Mouse (Mus musculus): ENCODE data around the gene Tmem160.

Gene Tmem160

GRCm38 (mm10) chr7:16435088-16435487 lies 17.5 kb upstream of the Tmem160 start:
- DNase-seq (ENCODE audit: extremely low read depth, low read depth, low spot score) = no peak

- no peak for DNase-seq (ENCODE audit: extremely low read depth, low read depth, low spot score)
Measured at GRCm38 (mm10) chr7:16441241-16441640, 11.3 kb upstream of the Tmem160 start.

- no peak for DNase-seq (ENCODE audit: extremely low read depth, low read depth, low spot score)
Measured at GRCm38 (mm10) chr7:16451656-16452055, 923 bp upstream of the Tmem160 start.

GRCm38 (mm10) chr7:16453118-16453711 lies 636 bp downstream of the Tmem160 start:
- DNase-seq (ENCODE audit: extremely low read depth, low read depth, low spot score) = no peak

GRCm38 (mm10) chr7:16455016-16455415 lies 2.4 kb downstream of the Tmem160 start:
- DNase-seq (ENCODE audit: extremely low read depth, low read depth, low spot score) = no peak

DNA sequence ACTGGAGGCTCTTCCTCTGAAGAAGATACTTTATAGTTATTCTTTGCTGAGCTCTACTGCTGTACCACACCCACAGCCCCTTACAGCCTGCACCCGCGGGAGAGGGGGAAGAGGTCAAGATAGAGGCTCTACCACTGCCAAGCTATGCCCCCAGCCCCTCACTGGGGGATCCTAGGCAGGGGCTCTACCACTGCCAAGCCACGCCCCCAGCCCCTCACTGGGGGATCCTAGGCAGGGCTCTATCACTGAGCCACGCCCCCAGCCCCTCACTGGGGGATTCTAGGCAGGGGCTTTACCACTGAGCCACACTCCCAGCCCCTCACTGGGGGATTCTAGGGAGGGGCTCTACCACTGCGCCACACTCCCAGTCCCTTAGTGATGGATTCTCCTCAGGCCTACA lies 3.7 kb downstream of the Tmem160 start:
- no peak for DNase-seq (ENCODE audit: extremely low read depth, low read depth, low spot score)

- no peak for DNase-seq (ENCODE audit: extremely low read depth, low read depth, low spot score)
Measured at GRCm38 (mm10) chr7:16460566-16460965, 8.0 kb downstream of the Tmem160 start.

DNA sequence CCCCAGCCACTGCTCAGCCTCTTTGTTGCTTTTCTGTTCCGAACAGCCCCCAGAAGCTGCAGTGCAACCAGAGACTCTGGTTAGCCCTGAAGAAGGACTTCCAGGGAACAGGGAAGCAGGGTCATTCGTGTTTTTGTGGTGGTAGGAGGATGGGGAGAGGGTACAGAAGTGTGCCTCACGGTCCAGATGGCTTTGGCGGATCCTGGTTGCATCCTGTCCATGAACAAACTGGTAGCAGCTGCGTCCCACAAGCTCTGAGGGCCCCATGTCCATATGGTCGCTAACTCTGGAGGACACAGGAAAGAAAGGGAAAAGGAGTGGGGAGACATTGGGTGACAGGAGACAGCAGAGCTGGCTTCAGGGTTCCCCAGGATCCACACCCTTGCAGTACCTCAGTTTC lies 8.6 kb downstream of the Tmem160 start:
- no peak for DNase-seq (ENCODE audit: extremely low read depth, low read depth, low spot score)

- no peak for DNase-seq (ENCODE audit: extremely low read depth, low read depth, low spot score)
Measured at GRCm38 (mm10) chr7:16461705-16462104, 9.1 kb downstream of the Tmem160 start.

DNA sequence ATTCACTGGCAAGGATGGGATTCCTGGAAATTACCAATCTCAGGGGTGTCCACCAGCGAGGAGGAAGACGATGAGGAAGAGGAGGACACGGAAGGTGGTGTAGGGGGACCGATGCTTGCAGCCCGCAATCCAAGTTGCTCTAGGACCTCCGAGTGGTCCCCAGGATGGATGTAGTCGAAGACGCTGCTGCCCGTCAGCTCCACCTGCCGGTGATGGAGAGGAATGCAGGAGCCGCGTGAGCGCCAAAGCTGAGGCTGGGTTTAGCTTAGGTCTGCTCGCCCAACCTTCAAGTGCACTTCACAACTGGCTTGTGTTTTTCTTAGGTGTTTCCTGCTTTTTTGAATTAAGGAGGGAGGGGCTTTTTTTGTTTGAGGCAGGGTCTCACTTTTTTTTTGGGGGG lies 10.6 kb downstream of the Tmem160 start:
- no peak for DNase-seq (ENCODE audit: extremely low read depth, low read depth, low spot score)

DNA sequence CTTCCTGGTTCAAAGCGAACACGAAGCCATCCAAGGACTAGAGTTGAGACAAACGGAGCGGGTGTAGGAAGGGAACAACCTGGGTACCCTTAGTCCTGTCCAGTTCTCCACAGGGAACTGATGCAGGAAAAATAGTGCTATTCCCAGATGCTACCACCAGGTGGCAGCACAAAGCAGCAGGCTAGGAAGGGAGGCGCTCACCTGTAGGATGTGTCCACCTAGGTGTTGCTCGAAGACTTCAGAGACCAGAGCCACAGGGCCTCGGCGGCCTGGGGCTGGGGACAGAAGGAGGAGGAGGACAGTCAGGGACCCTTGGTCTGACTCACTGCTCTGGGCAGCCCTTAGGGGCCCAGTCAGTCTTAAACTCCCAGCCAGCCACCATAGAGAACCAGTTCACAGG lies 12.6 kb downstream of the Tmem160 start:
- DNase-seq (ENCODE audit: extremely low read depth, low read depth, low spot score) = no peak

DNA sequence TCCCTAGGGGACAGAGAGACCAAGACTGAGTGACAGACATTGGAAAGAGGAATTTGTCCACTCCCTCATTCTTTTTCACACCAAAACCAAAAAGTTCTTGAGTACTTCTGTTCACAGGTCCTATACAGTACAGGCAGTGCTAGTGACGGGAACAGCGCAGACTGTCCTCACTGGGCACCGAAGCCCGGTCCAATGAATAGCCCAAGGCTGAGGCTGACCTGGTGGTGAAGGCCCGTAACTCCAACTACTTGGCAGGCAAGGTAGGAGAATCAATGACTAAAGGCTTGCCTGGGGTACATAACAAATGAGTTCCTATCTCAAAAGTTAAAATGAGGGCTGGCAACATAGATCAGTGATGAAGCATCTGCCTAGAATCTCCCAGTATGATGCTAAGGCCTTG lies 13.0 kb downstream of the Tmem160 start:
- no peak for DNase-seq (ENCODE audit: extremely low read depth, low read depth, low spot score)

GRCm38 (mm10) chr7:16466565-16466964 lies 14.0 kb downstream of the Tmem160 start:
- DNase-seq (ENCODE audit: extremely low read depth, low read depth, low spot score) = no peak

GRCm38 (mm10) chr7:16468115-16468514 lies 15.5 kb downstream of the Tmem160 start:
- no peak for DNase-seq (ENCODE audit: extremely low read depth, low read depth, low spot score)

GRCm38 (mm10) chr7:16471549-16471948 lies 19.0 kb downstream of the Tmem160 start:
- DNase-seq (ENCODE audit: extremely low read depth, low read depth, low spot score) = no peak

GRCm38 (mm10) chr7:16472116-16472709 lies 19.6 kb downstream of the Tmem160 start:
- DNase-seq (ENCODE audit: extremely low read depth, low read depth, low spot score) = no peak

GRCm38 (mm10) chr7:16473847-16474246 lies 21.3 kb downstream of the Tmem160 start:
- DNase-seq (ENCODE audit: extremely low read depth, low read depth, low spot score) = no peak

DNA sequence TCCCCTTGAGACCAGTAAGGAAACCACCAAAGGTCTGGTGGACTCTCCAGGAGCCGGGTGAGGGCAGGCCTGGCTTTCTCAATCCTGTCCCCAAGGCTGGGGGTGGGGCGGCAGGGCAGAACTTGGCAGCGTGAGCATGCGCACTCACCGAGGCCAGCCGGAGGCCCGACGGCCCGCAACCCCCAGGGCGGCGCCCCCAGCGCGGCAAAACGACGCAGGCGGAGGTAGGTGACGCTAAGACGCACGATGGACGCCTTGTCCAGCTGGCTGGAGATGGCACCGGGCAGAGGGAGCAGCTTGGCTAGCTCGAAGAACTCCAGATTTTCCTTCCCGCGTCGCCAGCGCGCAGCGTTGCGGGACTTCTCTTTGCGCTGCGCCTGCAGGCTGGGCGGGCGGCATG lies 21.9 kb downstream of the Tmem160 start:
- no peak for DNase-seq (ENCODE audit: extremely low read depth, low read depth, low spot score)

DNA sequence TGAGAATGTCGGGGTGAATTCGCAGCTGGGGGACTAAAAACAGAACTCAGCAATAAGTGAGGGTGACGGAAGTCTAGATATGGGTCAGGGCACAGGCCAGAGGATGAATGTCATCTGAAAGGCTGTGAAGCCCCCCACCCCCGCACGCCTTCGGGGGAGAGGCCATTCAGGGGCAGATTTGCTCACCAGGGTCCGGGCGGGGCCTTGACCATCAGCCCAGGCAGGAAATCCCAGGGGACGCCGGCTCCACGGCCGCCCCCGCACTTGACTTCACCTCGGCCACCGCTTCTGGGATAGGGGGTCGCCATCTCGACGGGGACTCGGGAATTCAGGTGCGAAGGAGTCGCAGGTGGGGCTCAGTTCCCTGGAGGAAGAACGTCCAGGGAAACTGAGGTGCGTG lies 22.7 kb downstream of the Tmem160 start:
- no peak for DNase-seq (ENCODE audit: extremely low read depth, low read depth, low spot score)

DNA sequence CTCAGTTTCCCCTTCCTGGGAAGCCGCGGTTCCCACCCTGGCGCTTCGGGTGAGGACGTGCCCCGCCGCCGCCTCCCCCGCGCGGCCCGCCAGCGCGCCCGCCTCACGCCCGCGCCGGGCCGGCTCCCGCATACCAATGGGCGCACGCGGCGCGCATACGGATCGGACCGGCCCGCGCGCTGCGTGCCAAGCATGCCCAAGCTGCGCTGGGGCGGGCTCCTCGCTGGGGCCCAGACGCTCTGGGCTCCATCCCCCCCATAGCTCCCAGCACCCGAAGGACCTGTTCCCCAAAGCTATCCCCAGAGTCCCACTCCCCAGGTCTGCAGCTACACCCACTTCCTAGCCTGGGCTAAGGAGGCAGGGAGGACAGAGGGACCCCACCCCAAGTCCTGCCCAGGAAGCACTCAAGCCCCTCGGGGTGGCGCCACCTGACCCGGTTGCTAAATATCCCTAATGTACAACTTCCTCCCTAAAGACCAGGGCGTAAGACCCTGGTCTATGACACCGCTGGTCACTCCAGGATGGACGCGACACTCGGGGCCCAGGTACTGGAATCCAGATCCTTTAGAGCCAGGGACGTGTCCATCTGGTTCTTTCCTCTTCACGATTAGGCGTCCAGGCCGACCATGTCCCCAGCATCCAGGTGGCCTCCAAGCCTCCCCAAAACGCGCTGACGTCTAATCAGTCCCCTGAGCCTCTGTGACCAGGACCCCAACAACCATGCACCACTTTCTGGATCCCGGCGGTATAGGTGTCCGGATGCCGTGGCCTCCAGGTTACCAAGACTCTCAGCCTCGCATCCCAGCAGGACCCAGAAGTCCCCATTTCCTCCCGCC lies 23.4 kb downstream of the Tmem160 start:
- DNase-seq (ENCODE audit: extremely low read depth, low read depth, low spot score) = no peak

GRCm38 (mm10) chr7:16476600-16476989 lies 24.0 kb downstream of the Tmem160 start:
- no peak for DNase-seq (ENCODE audit: extremely low read depth, low read depth, low spot score)

GRCm38 (mm10) chr7:16477628-16478027 lies 25.0 kb downstream of the Tmem160 start, which contains the start of gene Npas1:
Gene Npas1, minus strand, starts transcription at chr7:16477728.
- no peak for DNase-seq (ENCODE audit: extremely low read depth, low read depth, low spot score)

All from fat pad, adult 2 months (tissue).